In the genomic region with DNA sequence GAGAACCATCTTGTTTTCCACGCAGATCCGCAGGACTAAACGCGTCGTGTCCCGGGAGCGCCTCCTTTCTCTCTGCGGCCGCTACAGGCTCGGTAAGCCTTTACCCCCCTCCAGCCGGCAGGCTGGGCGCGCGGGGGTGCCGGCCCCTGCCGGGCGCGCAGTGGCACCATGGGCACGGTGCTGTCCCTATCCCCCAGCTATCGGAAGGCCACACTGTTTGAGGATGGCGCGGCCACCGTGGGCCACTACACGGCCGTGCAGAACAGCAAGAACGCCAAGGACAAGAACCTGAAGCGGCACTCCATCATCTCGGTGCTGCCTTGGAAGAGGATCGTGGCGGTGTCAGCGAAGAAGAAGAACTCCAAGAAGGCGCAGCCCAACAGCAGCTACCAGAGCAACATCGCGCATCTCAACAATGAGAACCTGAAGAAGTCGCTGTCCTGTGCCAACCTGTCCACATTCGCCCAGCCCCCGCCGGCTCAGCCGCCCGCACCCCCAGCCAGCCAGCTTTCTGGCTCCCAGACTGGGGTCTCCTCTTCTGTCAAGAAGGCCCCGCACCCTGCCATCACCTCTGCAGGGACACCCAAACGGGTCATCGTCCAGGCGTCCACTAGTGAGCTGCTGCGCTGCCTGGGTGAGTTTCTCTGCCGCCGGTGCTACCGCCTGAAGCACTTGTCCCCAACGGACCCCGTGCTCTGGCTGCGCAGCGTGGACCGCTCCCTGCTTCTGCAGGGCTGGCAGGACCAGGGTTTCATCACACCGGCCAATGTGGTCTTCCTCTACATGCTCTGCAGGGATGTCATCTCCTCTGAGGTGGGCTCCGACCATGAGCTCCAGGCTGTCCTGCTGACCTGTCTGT, we compare ENCODE assay signal across 8 mouse cellular contexts. TPM values are rescaled to one million over a fixed set of nuclear protein-coding genes. Genes with fewer than 3 reads are reported as not detected.
A peak's percentile ranks its signal among the peaks of the same experiment; 100 is the strongest.
DNase-seq lines count a peak whose midpoint lies in the region; ATAC-seq and TF ChIP-seq lines count a peak whose summit lies in the region.

No protein-coding gene starts in this region.

- H3K27me3 ChIP-seq in ES-Bruce4 (ENCODE audit: control insufficient read depth, insufficient read depth, low read length, poor library complexity, severe bottlenecking): no peaks in the 10 kb centered on the region
- H3K27me3 ChIP-seq in hindbrain, postnatal 0 days (ENCODE audit: insufficient read depth, low read length): no peaks in the 10 kb centered on the region
- peaks cover 15% of the 10 kb centered on the region; the same call in 1 of the 2 replicates for H3K27me3 ChIP-seq in liver, postnatal 0 days (ENCODE audit: insufficient read depth, low read length)
- peaks cover 5% of the 10 kb centered on the region; the same call in 1 of the 2 replicates for H3K27me3 ChIP-seq in stomach, embryonic 15.5 days (replicated peaks)

- DNase-seq in gastrocnemius, postnatal 25 days: peak; percentile 36
- no peak for DNase-seq in gastrocnemius, postnatal 36 days
- peak; percentile 46 for DNase-seq in embryo, embryonic 9.5 days (ENCODE audit: extremely low spot score)
- peak; percentile 45 for DNase-seq in hindbrain, postnatal 0 days (ENCODE audit: low spot score)
- DNase-seq in liver, postnatal 0 days: no peak
- no peak for DNase-seq in Muller cell, postnatal 12 days (ENCODE audit: inconsistent ontology term)

- H3K36me3 ChIP-seq in ES-Bruce4 (ENCODE audit: control insufficient read depth, insufficient read depth, low read length, poor library complexity, severe bottlenecking): peaks cover 4% of the 10 kb centered on the region
- H3K36me3 ChIP-seq in hindbrain, postnatal 0 days (ENCODE audit: insufficient read depth, low read length): no peaks in the 10 kb centered on the region; the same call in 1 of the 2 replicates
- peaks cover 10% of the 10 kb centered on the region for H3K36me3 ChIP-seq in liver, postnatal 0 days (replicated peaks; ENCODE audit: insufficient read depth, low read length)
- peaks cover 16% of the 10 kb centered on the region; the same call in 1 of the 2 replicates for H3K36me3 ChIP-seq in stomach, embryonic 15.5 days

- WGBS in hindbrain, postnatal 0 days: 7% methylated on average over 55 of the region's 55 CpGs
- WGBS in liver, postnatal 0 days (ENCODE audit: insufficient replicate concordance): 21% methylated on average over 55 of the region's 55 CpGs
- 19% methylated on average over 53 of the region's 55 CpGs for WGBS in stomach, embryonic 15.5 days

- TF ChIP-seq CTCF in ES-Bruce4 (IDR thresholded peaks at IDR 0.05; ENCODE audit: low read depth, low read length): no peak
- TF ChIP-seq CTCF in hindbrain, postnatal 0 days (IDR thresholded peaks at IDR 0.05; ENCODE audit: low read depth): no peak
- 0 out of 2 replicates have a peak, but pooled peaks have one; percentile 13 for TF ChIP-seq CTCF in liver, postnatal 0 days (IDR thresholded peaks at IDR 0.05; ENCODE audit: low read depth)

- TF ChIP-seq POLR2A in ES-Bruce4 (IDR thresholded peaks at IDR 0.05; ENCODE audit: insufficient read depth, low read length): no peak

- H3K27ac ChIP-seq in ES-Bruce4 (ENCODE audit: insufficient read depth, low read length): no peak overlapping the region
- peak overlapping the region; percentile 97 for H3K27ac ChIP-seq in hindbrain, postnatal 0 days
- H3K27ac ChIP-seq in liver, postnatal 0 days (ENCODE audit: low read depth): peak overlapping the region; percentile 23; the same call in 1 of the 2 replicates
- H3K27ac ChIP-seq in stomach, embryonic 15.5 days: peak overlapping the region; percentile 55

- ATAC-seq in hindbrain, postnatal 0 days: peak; percentile 16; the same call in 1 of the 2 replicates
- peak; percentile 3; the same call in 1 of the 2 replicates for ATAC-seq in liver, postnatal 0 days
- ATAC-seq in stomach, embryonic 15.5 days (ENCODE audit: insufficient read depth, low FRiP score, low read depth): 0 out of 2 replicates have a peak, but pooled peaks have one; percentile 24

- peak overlapping the region; percentile 85 for H3K4me3 ChIP-seq in ES-Bruce4 (ENCODE audit: low read depth, low read length)
- H3K4me3 ChIP-seq in hindbrain, postnatal 0 days (ENCODE audit: low read length): peak overlapping the region; percentile 91
- peak overlapping the region; percentile 74 for H3K4me3 ChIP-seq in liver, postnatal 0 days (ENCODE audit: low read depth, low read length)
- peak overlapping the region; percentile 67 for H3K4me3 ChIP-seq in stomach, embryonic 15.5 days (replicated peaks)

- no peak for TF ChIP-seq EP300 in ES-Bruce4 (IDR thresholded peaks at IDR 0.05; ENCODE audit: insufficient read depth, low read depth, low read length)
- no peak for TF ChIP-seq EP300 in liver, postnatal 0 days (IDR thresholded peaks at IDR 0.05; ENCODE audit: low read depth)

- H3K9ac ChIP-seq in ES-Bruce4 (ENCODE audit: low read depth, poor library complexity, severe bottlenecking): peak overlapping the region; percentile 90
- H3K9ac ChIP-seq in hindbrain, postnatal 0 days (replicated peaks; ENCODE audit: low read length): peak overlapping the region; percentile 95
- peak overlapping the region; percentile 68 for H3K9ac ChIP-seq in liver, postnatal 0 days (replicated peaks)
- H3K9ac ChIP-seq in stomach, embryonic 15.5 days: peak overlapping the region; percentile 44

- H3K9me3 ChIP-seq in ES-Bruce4 (replicated peaks; ENCODE audit: control insufficient read depth, insufficient read depth, low read length, poor library complexity, severe bottlenecking): no peaks in the 10 kb centered on the region
- no peaks in the 10 kb centered on the region for H3K9me3 ChIP-seq in hindbrain, postnatal 0 days (ENCODE audit: low read length)
- H3K9me3 ChIP-seq in liver, postnatal 0 days (ENCODE audit: low read length): no peaks in the 10 kb centered on the region
- H3K9me3 ChIP-seq in stomach, embryonic 15.5 days: no peaks in the 10 kb centered on the region

- H3K4me2 ChIP-seq in hindbrain, postnatal 0 days (ENCODE audit: low read depth, low read length): peak overlapping the region; percentile 87
- H3K4me2 ChIP-seq in liver, postnatal 0 days (ENCODE audit: low read depth, low read length): peak overlapping the region; percentile 98
- H3K4me2 ChIP-seq in stomach, embryonic 15.5 days: peak overlapping the region; percentile 100

- intact Hi-C loops in gastrocnemius, postnatal 36 days (cut with DNase I): loop anchor here (5.0 kb wide), 1 partner anchor 195 kb away; no protein-coding TSS in a partner anchor

- no peaks in the 10 kb centered on the region for H3K4me1 ChIP-seq in ES-Bruce4 (ENCODE audit: control insufficient read depth, insufficient read depth, low read length)
- peaks cover 10% of the 10 kb centered on the region for H3K4me1 ChIP-seq in hindbrain, postnatal 0 days (ENCODE audit: insufficient read depth, low read length)
- peaks cover 18% of the 10 kb centered on the region for H3K4me1 ChIP-seq in liver, postnatal 0 days (ENCODE audit: insufficient read depth)
- H3K4me1 ChIP-seq in stomach, embryonic 15.5 days: peaks cover 10% of the 10 kb centered on the region

RNA-seq across cellular contexts. Expression of a gene that starts 0.7 kb away (rescaled TPM):
- total RNA-seq in gastrocnemius, postnatal 25 days (2021): under 1 TPM; 0.36 to 0.75 TPM
- under 1 TPM; 0.47 to 0.89 TPM for total RNA-seq in gastrocnemius, postnatal 36 days (2021)
- 0.96 and 1.3 TPM in 2 replicates for polyA plus RNA-seq in ES-Bruce4 (2011; ENCODE audit: insufficient read depth, insufficient read length, low read depth, missing spikeins)
- 355 and 367 TPM in 2 replicates for total RNA-seq in hindbrain, postnatal 0 days (2014; rRNA removed)
- 65.1 and 69.3 TPM in 2 replicates for polyA plus RNA-seq in hindbrain, postnatal 0 days (2015; fragmentation: Nextera tagmentation; extraction: Ambion mirVana)
- 0.18 and 0.28 TPM in 2 replicates for polyA plus RNA-seq in liver, postnatal 0 days (2015; fragmentation: Nextera tagmentation; extraction: Ambion mirVana)
- polyA plus RNA-seq in stomach, embryonic 15.5 days (2015; fragmentation: Nextera tagmentation; extraction: Ambion mirVana): 1.4 and 1.8 TPM in 2 replicates

RNA-seq across cellular contexts. Expression of a gene that starts 49.2 kb away (rescaled TPM):
- total RNA-seq in gastrocnemius, postnatal 25 days (2021): 100 to 1,000 TPM; 114 to 151 TPM
- total RNA-seq in gastrocnemius, postnatal 36 days (2021): 100 to 1,000 TPM; 125 to 138 TPM
- 261 TPM in 2 replicates for polyA plus RNA-seq in ES-Bruce4 (2011; ENCODE audit: insufficient read depth, insufficient read length, low read depth, missing spikeins)
- total RNA-seq in hindbrain, postnatal 0 days (2014; rRNA removed): 31.2 and 35.1 TPM in 2 replicates
- polyA plus RNA-seq in hindbrain, postnatal 0 days (2015; fragmentation: Nextera tagmentation; extraction: Ambion mirVana): 272 and 284 TPM in 2 replicates
- polyA plus RNA-seq in liver, postnatal 0 days (2015; fragmentation: Nextera tagmentation; extraction: Ambion mirVana): 128 and 143 TPM in 2 replicates
- polyA plus RNA-seq in stomach, embryonic 15.5 days (2015; fragmentation: Nextera tagmentation; extraction: Ambion mirVana): 252 and 285 TPM in 2 replicates

Comparison
In these comparisons a context has a peak if more than half of its experiments do, and no peak if none do; other contexts are left out.
1. DNase-seq: peak in gastrocnemius, postnatal 25 days (single experiment), embryo, embryonic 9.5 days (single experiment) and hindbrain, postnatal 0 days (single experiment); none in gastrocnemius, postnatal 36 days (0 of 2), liver, postnatal 0 days (single experiment) and Muller cell, postnatal 12 days (single experiment).
2. H3K9ac ChIP-seq: peak in every context shown above with its lines; median percentile 95 in hindbrain, postnatal 0 days; 90 in ES-Bruce4; 68 in liver, postnatal 0 days; 44 in stomach, embryonic 15.5 days.
3. RNA of a gene that starts 0.7 kb away (polyA plus RNA-seq): 65.1 to 69.3 TPM in hindbrain, postnatal 0 days; 1.4 to 1.8 TPM in stomach, embryonic 15.5 days, 0.96 to 1.3 TPM in ES-Bruce4 and 0.18 to 0.28 TPM in liver, postnatal 0 days; every median in the first group is over 10 times any median in the second.
4. Peak in every context shown above with its lines, with median percentiles within 50 percentile points of each other: H3K4me3 ChIP-seq, ATAC-seq and H3K4me2 ChIP-seq.